Mouse (Mus musculus): ENCODE data around the gene Minos1. TPM values are rescaled to one million over a fixed set of nuclear protein-coding genes. Genes with fewer than 3 reads are reported as not detected.

The Minos1 gene
- polyA plus RNA-seq, 1 experiment from 2014 or later, result 252 TPM

GRCm38 (mm10) chr4:139074060-139074459, 56.9 kb downstream of the Minos1 start:
- peaks cover 47% of the 10 kb centered on the region for H3K27me3 ChIP-seq (ENCODE audit: control insufficient read depth, insufficient read depth, low read depth, low read length)
- H3K4me3 ChIP-seq (ENCODE audit: low read depth, low read length), result no peak overlapping the region
- 20% methylated on average over 29 of the region's 29 CpGs for WGBS (ENCODE audit: insufficient replicate concordance)

GRCm38 (mm10) chr4:139068287-139068686, 62.6 kb downstream of the Minos1 start:
- Histone ChIP-seq H3K9ac (ENCODE audit: low read depth, low read length) (no peak overlapping the region), H3K9me3 (replicated peaks; ENCODE audit: control insufficient read depth, low read length) (no peaks in the 10 kb centered on the region), H3K36me3 (ENCODE audit: control insufficient read depth, insufficient read depth) (no peaks in the 10 kb centered on the region), H3K27me3 (ENCODE audit: control insufficient read depth, insufficient read depth, low read depth, low read length) (peaks cover 8% of the 10 kb centered on the region), H3K4me2 (ENCODE audit: low read depth, low read length) (no peak overlapping the region), H3K4me1 (ENCODE audit: control insufficient read depth, low read depth, low read length) (no peaks in the 10 kb centered on the region), H3K4me3 (ENCODE audit: low read depth, low read length) (no peak overlapping the region), H3K27ac (ENCODE audit: low read length) (no peak overlapping the region)
- ATAC-seq (ENCODE audit: low read depth), result no peak
- 23% methylated on average over 4 of the region's 4 CpGs for WGBS (ENCODE audit: insufficient replicate concordance)

More at GRCm38 (mm10) chr4:139074060-139074459, 56.9 kb downstream of the Minos1 start:
- Histone ChIP-seq H3K27ac (ENCODE audit: low read length) (no peak overlapping the region), H3K9ac (ENCODE audit: low read depth, low read length) (no peak overlapping the region), H3K36me3 (ENCODE audit: control insufficient read depth, insufficient read depth) (no peaks in the 10 kb centered on the region), H3K4me2 (ENCODE audit: low read depth, low read length) (no peak overlapping the region), H3K4me1 (ENCODE audit: control insufficient read depth, low read depth, low read length) (no peaks in the 10 kb centered on the region), H3K9me3 (replicated peaks; ENCODE audit: control insufficient read depth, low read length) (no peaks in the 10 kb centered on the region)
- no peak for ATAC-seq (ENCODE audit: low read depth)

- H3K27me3 ChIP-seq (ENCODE audit: control insufficient read depth, insufficient read depth, low read depth, low read length), result no peaks in the 10 kb centered on the region
- no peak overlapping the region for H3K4me2 ChIP-seq (ENCODE audit: low read depth, low read length)
- 81% methylated on average over 5 of the region's 5 CpGs for WGBS (ENCODE audit: insufficient replicate concordance)
- ATAC-seq (ENCODE audit: low read depth), result no peak
- no peaks in the 10 kb centered on the region for H3K36me3 ChIP-seq (ENCODE audit: control insufficient read depth, insufficient read depth)
- H3K4me1 ChIP-seq (ENCODE audit: control insufficient read depth, low read depth, low read length), result no peaks in the 10 kb centered on the region
- no peak overlapping the region for H3K9ac ChIP-seq (ENCODE audit: low read depth, low read length)
- no peak overlapping the region for H3K27ac ChIP-seq (ENCODE audit: low read length)
- H3K9me3 ChIP-seq (replicated peaks; ENCODE audit: control insufficient read depth, low read length), result no peaks in the 10 kb centered on the region
- H3K4me3 ChIP-seq (ENCODE audit: low read depth, low read length), result no peak overlapping the region
Measured at GRCm38 (mm10) chr4:139064831-139065230, 66.1 kb downstream of the Minos1 start.

- WGBS (ENCODE audit: insufficient replicate concordance), result 9% methylated on average over 7 of the region's 7 CpGs
- ATAC-seq (ENCODE audit: low read depth), result no peak
Measured at GRCm38 (mm10) chr4:139059569-139059968, 71.3 kb downstream of the Minos1 start.

GRCm38 (mm10) chr4:139058029-139058428, 72.9 kb downstream of the Minos1 start:
- no peaks in the 10 kb centered on the region for H3K27me3 ChIP-seq (ENCODE audit: control insufficient read depth, insufficient read depth, low read depth, low read length)
- no peak overlapping the region for H3K9ac ChIP-seq (ENCODE audit: low read depth, low read length)
- no peak overlapping the region for H3K27ac ChIP-seq (ENCODE audit: low read length)
- ATAC-seq (ENCODE audit: low read depth), result no peak
- H3K9me3 ChIP-seq (replicated peaks; ENCODE audit: control insufficient read depth, low read length), result no peaks in the 10 kb centered on the region
- H3K4me1 ChIP-seq (ENCODE audit: control insufficient read depth, low read depth, low read length), result no peaks in the 10 kb centered on the region
- 65% methylated on average over 5 of the region's 5 CpGs for WGBS (ENCODE audit: insufficient replicate concordance)
- no peak overlapping the region for H3K4me2 ChIP-seq (ENCODE audit: low read depth, low read length)
- H3K4me3 ChIP-seq (ENCODE audit: low read depth, low read length), result no peak overlapping the region
- H3K36me3 ChIP-seq (ENCODE audit: control insufficient read depth, insufficient read depth), result no peaks in the 10 kb centered on the region

More at GRCm38 (mm10) chr4:139059569-139059968, 71.3 kb downstream of the Minos1 start:
- no peak overlapping the region for H3K4me3 ChIP-seq (ENCODE audit: low read depth, low read length)
- no peaks in the 10 kb centered on the region for H3K27me3 ChIP-seq (ENCODE audit: control insufficient read depth, insufficient read depth, low read depth, low read length)
- H3K9me3 ChIP-seq (replicated peaks; ENCODE audit: control insufficient read depth, low read length), result no peaks in the 10 kb centered on the region
- H3K4me2 ChIP-seq (ENCODE audit: low read depth, low read length), result no peak overlapping the region
- H3K27ac ChIP-seq (ENCODE audit: low read length), result no peak overlapping the region
- H3K9ac ChIP-seq (ENCODE audit: low read depth, low read length), result no peak overlapping the region
- H3K36me3 ChIP-seq (ENCODE audit: control insufficient read depth, insufficient read depth), result no peaks in the 10 kb centered on the region
- no peaks in the 10 kb centered on the region for H3K4me1 ChIP-seq (ENCODE audit: control insufficient read depth, low read depth, low read length)

- Histone ChIP-seq H3K36me3 (ENCODE audit: control insufficient read depth, insufficient read depth) (no peaks in the 10 kb centered on the region), H3K9ac (ENCODE audit: low read depth, low read length) (no peak overlapping the region), H3K4me1 (ENCODE audit: control insufficient read depth, low read depth, low read length) (no peaks in the 10 kb centered on the region), H3K9me3 (replicated peaks; ENCODE audit: control insufficient read depth, low read length) (no peaks in the 10 kb centered on the region), H3K27me3 (ENCODE audit: control insufficient read depth, insufficient read depth, low read depth, low read length) (no peaks in the 10 kb centered on the region), H3K4me2 (ENCODE audit: low read depth, low read length) (no peak overlapping the region), H3K4me3 (ENCODE audit: low read depth, low read length) (no peak overlapping the region), H3K27ac (ENCODE audit: low read length) (no peak overlapping the region)
- ATAC-seq (ENCODE audit: low read depth), result no peak
- WGBS (ENCODE audit: insufficient replicate concordance), result 53% methylated on average over 5 of the region's 5 CpGs
Measured at GRCm38 (mm10) chr4:139057291-139057690, 73.6 kb downstream of the Minos1 start.

GRCm38 (mm10) chr4:139055744-139056143, 75.2 kb downstream of the Minos1 start:
- H3K36me3 ChIP-seq (ENCODE audit: control insufficient read depth, insufficient read depth), result no peaks in the 10 kb centered on the region
- no peak overlapping the region for H3K9ac ChIP-seq (ENCODE audit: low read depth, low read length)
- H3K4me3 ChIP-seq (ENCODE audit: low read depth, low read length), result no peak overlapping the region
- no peaks in the 10 kb centered on the region for H3K9me3 ChIP-seq (replicated peaks; ENCODE audit: control insufficient read depth, low read length)
- H3K4me1 ChIP-seq (ENCODE audit: control insufficient read depth, low read depth, low read length), result no peaks in the 10 kb centered on the region
- no peak overlapping the region for H3K4me2 ChIP-seq (ENCODE audit: low read depth, low read length)
- ATAC-seq (ENCODE audit: low read depth), result no peak
- 48% methylated on average over 3 of the region's 3 CpGs for WGBS (ENCODE audit: insufficient replicate concordance)
- H3K27ac ChIP-seq (ENCODE audit: low read length), result no peak overlapping the region
- no peaks in the 10 kb centered on the region for H3K27me3 ChIP-seq (ENCODE audit: control insufficient read depth, insufficient read depth, low read depth, low read length)

- no peaks in the 10 kb centered on the region for H3K36me3 ChIP-seq (ENCODE audit: control insufficient read depth, insufficient read depth)
- H3K4me1 ChIP-seq (ENCODE audit: control insufficient read depth, low read depth, low read length), result no peaks in the 10 kb centered on the region
- ATAC-seq (ENCODE audit: low read depth), result no peak
Measured at GRCm38 (mm10) chr4:139055336-139055735, 75.6 kb downstream of the Minos1 start.

GRCm38 (mm10) chr4:139054300-139054923, 76.5 kb downstream of the Minos1 start:
- H3K9me3 ChIP-seq (replicated peaks; ENCODE audit: control insufficient read depth, low read length), result no peaks in the 10 kb centered on the region
- no peak overlapping the region for H3K4me2 ChIP-seq (ENCODE audit: low read depth, low read length)
- H3K4me3 ChIP-seq (ENCODE audit: low read depth, low read length), result no peak overlapping the region
- no peaks in the 10 kb centered on the region for H3K36me3 ChIP-seq (ENCODE audit: control insufficient read depth, insufficient read depth)
- no peak for ATAC-seq (ENCODE audit: low read depth)
- 49% methylated on average over 9 of the region's 9 CpGs for WGBS (ENCODE audit: insufficient replicate concordance)
- no peaks in the 10 kb centered on the region for H3K27me3 ChIP-seq (ENCODE audit: control insufficient read depth, insufficient read depth, low read depth, low read length)
- H3K4me1 ChIP-seq (ENCODE audit: control insufficient read depth, low read depth, low read length), result no peaks in the 10 kb centered on the region
- no peak overlapping the region for H3K27ac ChIP-seq (ENCODE audit: low read length)
- H3K9ac ChIP-seq (ENCODE audit: low read depth, low read length), result no peak overlapping the region

More at GRCm38 (mm10) chr4:139055336-139055735, 75.6 kb downstream of the Minos1 start:
- H3K27me3 ChIP-seq (ENCODE audit: control insufficient read depth, insufficient read depth, low read depth, low read length), result no peaks in the 10 kb centered on the region
- H3K4me2 ChIP-seq (ENCODE audit: low read depth, low read length), result no peak overlapping the region
- no peaks in the 10 kb centered on the region for H3K9me3 ChIP-seq (replicated peaks; ENCODE audit: control insufficient read depth, low read length)
- H3K9ac ChIP-seq (ENCODE audit: low read depth, low read length), result no peak overlapping the region
- no peak overlapping the region for H3K4me3 ChIP-seq (ENCODE audit: low read depth, low read length)
- no peak overlapping the region for H3K27ac ChIP-seq (ENCODE audit: low read length)
- 58% methylated on average over 4 of the region's 4 CpGs for WGBS (ENCODE audit: insufficient replicate concordance)
